Mouse (Mus musculus): ENCODE measurements around the gene St6galnac3. TPM values are rescaled to one million over a fixed set of nuclear protein-coding genes. Genes with fewer than 3 reads are reported as not detected.
A peak's percentile ranks its signal among the peaks of the same experiment; 100 is the strongest.

The St6galnac3 gene
- total RNA-seq, 2 experiments from 2014 or later = 25.9 to 27.4 TPM

DNA sequence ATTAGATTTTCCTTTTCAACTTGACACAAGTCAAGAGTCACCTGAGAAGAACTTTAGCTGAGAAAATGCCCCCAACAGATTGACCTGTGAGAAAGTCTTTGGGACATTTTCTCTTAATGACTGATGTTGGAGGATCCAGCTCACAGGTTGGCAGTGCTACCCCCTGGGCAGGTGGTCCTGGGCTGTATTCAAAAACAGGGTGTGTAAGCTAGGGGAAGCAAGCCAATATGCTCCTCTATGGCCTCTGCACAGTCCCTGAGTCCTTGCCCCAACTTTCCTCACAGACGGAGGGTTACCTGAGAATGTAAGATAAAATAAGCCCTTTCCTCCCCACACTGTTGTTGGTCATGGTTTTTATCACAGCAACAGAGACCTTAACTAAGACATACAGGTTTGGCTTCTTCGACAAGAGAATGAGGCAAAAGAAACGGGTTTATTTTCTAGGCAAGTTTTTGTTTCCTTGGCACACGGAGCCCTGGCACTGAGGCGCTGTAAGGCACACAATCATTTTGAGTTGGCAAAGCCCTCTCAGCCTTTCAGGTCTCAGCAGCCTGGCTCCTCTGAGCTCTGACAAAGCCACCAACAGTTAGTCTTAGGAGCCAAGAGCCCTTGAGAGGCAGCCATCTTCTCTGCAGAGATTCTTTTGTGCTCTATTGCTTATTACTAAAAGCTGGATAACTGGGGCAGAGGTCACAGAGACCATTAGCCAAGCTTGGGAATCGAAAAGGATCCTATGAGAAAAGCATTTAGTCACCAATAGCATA lies 292.7 kb downstream of the St6galnac3 start:
- no peak for DNase-seq (ENCODE audit: low spot score in 2 of 2)
- peak overlapping the region; percentile 33; the same call in 1 of the 2 replicates for H3K27ac ChIP-seq
- TF ChIP-seq CTCF (conservative IDR thresholded peaks at IDR 0.05) = no peak
- H3K4me3 ChIP-seq = no peak overlapping the region

DNA sequence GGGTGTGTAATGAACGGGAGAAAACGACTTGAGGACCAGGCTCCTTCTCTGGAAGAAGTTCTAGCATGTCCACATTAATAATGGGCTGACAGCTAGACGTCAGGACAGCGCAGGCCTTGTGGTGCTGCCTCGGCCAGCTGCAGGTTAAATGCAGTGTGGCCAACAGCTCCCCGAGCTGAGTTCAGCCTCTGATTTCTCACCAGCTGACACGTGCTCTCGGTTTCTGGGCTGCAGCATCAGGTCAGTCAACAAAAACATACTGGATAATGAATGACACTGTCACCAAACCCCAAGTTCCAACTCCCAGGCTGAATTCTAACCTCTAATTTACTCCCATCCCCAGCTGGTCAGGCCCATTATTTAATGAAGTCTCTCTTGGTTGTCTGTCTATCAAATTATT lies 295.1 kb downstream of the St6galnac3 start:
- TF ChIP-seq CTCF (conservative IDR thresholded peaks at IDR 0.05) = no peak
- no peak overlapping the region for H3K4me3 ChIP-seq
- no peak for DNase-seq (ENCODE audit: low spot score in 2 of 2)
- H3K27ac ChIP-seq = no peak overlapping the region

DNA sequence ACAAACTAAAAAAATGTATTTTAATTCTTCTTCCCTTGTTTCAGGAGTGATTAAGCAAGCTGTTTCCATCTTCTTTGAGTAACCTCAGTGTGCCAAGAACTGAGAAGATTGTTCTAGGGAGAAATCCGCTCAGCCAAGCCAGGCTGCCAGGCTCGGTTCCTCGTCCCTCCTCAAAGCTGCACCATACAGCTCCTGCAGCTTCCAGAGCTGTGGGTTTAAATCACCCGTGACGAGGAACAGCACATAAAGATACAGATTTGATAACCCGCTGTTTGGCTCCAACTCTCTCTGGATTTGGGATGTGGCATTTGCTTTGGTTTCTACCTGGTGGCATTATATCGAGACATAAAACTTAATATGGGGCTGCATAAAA lies 303.1 kb downstream of the St6galnac3 start:
- no peak for TF ChIP-seq CTCF (conservative IDR thresholded peaks at IDR 0.05)
- peak overlapping the region; percentile 62 for H3K27ac ChIP-seq
- no peak for DNase-seq (ENCODE audit: low spot score in 2 of 2)
- no peak overlapping the region for H3K4me3 ChIP-seq

DNA sequence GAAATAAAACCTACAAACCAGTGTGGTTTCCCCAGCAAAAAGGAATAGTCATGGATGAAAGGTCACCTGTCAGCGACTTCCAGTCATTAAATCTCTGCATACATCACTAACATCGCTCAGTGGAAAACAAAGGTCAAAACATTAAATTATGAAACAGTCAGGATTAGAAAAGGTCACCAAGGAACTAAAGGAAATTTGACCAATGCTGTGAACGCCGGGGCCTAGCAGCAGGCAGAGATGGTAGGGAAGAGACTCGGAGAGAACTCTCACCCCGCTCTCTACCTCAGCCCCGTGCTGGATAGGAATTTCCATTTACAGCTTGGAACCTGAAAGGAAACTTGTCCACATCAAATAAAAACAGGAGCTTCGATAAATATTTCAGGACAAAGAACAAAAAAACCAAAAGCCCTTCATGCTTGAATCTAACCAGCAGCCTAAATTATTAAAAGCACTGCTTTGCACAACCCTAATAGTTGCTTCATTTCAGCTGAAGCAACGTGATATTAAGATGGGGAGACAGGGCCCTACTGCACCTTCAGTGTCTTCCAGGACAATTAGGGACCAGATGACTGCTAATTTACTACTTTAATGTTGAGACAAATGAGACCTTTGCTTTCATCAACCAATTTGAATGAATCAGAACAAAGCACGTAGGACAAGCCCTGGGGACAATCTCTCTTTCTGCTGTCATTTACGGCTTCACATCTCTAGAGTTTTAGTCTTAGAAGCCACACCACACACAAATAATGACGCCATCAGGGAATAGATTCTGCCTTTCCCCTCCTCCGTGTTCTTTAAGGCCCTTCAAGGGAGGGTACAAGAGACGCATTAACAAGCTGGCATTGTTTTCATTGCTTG lies 303.7 kb downstream of the St6galnac3 start:
- Histone ChIP-seq H3K4me3 (no peak overlapping the region), H3K27ac (peak overlapping the region; percentile 62)
- no peak for TF ChIP-seq CTCF (conservative IDR thresholded peaks at IDR 0.05)
- DNase-seq (ENCODE audit: low spot score in 2 of 2) = no peak

DNA sequence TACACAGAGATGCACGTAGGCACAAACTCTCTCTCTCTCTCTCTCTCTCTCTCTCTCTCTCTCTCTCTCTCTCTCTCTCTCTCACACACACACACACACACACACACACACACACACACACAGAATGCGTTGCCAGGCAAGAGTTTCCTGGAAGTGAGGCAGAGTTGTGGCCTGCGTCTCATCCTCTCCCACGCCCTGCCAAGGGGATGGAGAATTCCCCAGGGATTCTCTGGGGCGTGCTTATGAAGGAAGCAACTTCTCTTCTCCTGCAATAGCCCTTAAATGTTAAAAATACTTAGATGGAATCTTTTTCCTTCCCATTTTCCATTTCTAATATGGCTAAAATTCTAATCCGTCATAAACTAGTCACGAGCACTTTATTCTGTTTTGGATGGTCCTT lies 305.6 kb downstream of the St6galnac3 start:
- TF ChIP-seq CTCF (conservative IDR thresholded peaks at IDR 0.05) = no peak
- no peak for DNase-seq (ENCODE audit: low spot score in 2 of 2)

DNA sequence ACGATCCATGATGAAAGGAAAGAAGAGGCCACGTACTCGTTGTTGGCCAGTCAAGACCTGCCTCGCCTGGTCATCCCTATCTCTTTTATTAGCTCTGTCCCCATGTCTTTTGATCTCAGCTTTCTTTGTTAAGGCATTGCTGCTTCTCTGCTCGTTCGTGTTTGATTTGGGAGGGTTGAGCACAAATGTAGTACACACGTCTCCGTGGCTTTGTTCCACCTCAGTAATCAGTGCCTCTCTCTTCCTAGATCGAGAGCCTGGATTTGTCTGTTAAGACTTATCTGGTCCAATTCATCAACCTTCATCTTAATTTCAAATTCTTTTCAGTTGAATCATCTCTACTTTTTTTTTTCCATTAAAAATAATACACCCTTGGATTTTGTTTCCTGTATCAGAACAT lies 308.0 kb downstream of the St6galnac3 start:
- Histone ChIP-seq H3K4me3 (no peak overlapping the region), H3K27ac (no peak overlapping the region)
- TF ChIP-seq CTCF (conservative IDR thresholded peaks at IDR 0.05) = no peak
- DNase-seq (ENCODE audit: low spot score in 2 of 2) = no peak

More for the DNA sequence above, 305.6 kb downstream of the St6galnac3 start:
- Histone ChIP-seq H3K4me3 (no peak overlapping the region), H3K27ac (no peak overlapping the region)

DNA sequence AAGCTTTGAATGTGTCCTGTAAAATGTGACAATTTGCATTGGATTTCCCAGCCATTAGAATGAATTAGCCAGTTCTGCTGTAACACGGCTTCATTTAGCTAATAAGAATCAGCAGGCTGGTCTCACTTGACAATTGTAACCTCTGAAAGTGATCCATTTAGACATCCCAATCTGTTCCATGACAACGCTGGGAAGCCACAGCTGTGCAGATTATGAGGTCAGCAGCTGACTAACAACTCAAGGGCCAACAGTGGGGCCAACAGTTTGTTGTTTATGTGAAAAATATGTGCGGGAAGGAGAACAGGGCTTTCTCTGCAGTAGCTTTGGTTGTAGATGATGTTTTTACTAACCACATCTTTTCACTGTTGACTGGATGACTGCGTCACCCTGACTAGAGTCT lies 308.6 kb downstream of the St6galnac3 start:
- H3K4me3 ChIP-seq = no peak overlapping the region

GRCm38 (mm10) chr3:153414132-153414531 lies 310.8 kb downstream of the St6galnac3 start:
- TF ChIP-seq CTCF (conservative IDR thresholded peaks at IDR 0.05) = no peak
- Histone ChIP-seq H3K27ac (no peak overlapping the region), H3K4me3 (no peak overlapping the region)
- no peak for DNase-seq (ENCODE audit: low spot score in 2 of 2)

More for the DNA sequence above, 308.6 kb downstream of the St6galnac3 start:
- TF ChIP-seq CTCF (conservative IDR thresholded peaks at IDR 0.05) = no peak
- H3K27ac ChIP-seq = no peak overlapping the region
- DNase-seq (ENCODE audit: low spot score in 2 of 2) = no peak

- H3K27ac ChIP-seq = no peak overlapping the region
- DNase-seq (ENCODE audit: low spot score in 2 of 2) = no peak
- H3K4me3 ChIP-seq = no peak overlapping the region
- TF ChIP-seq CTCF (conservative IDR thresholded peaks at IDR 0.05) = no peak
These were observed 315.7 kb downstream of the St6galnac3 start for GRCm38 (mm10) chr3:153409286-153409685.

GRCm38 (mm10) chr3:153408361-153408760 lies 316.6 kb downstream of the St6galnac3 start:
- no peak overlapping the region for H3K27ac ChIP-seq
- no peak overlapping the region for H3K4me3 ChIP-seq
- no peak for DNase-seq (ENCODE audit: low spot score in 2 of 2)
- no peak for TF ChIP-seq CTCF (conservative IDR thresholded peaks at IDR 0.05)

GRCm38 (mm10) chr3:153407698-153408097 lies 317.3 kb downstream of the St6galnac3 start:
- DNase-seq (ENCODE audit: low spot score in 2 of 2) = no peak
- TF ChIP-seq CTCF (conservative IDR thresholded peaks at IDR 0.05) = no peak
- Histone ChIP-seq H3K4me3 (no peak overlapping the region), H3K27ac (no peak overlapping the region)

- Histone ChIP-seq H3K27ac (no peak overlapping the region), H3K4me3 (no peak overlapping the region)
- TF ChIP-seq CTCF (conservative IDR thresholded peaks at IDR 0.05) = no peak
- DNase-seq (ENCODE audit: low spot score in 2 of 2) = no peak
These were observed 318.1 kb downstream of the St6galnac3 start for GRCm38 (mm10) chr3:153406858-153407257.

DNA sequence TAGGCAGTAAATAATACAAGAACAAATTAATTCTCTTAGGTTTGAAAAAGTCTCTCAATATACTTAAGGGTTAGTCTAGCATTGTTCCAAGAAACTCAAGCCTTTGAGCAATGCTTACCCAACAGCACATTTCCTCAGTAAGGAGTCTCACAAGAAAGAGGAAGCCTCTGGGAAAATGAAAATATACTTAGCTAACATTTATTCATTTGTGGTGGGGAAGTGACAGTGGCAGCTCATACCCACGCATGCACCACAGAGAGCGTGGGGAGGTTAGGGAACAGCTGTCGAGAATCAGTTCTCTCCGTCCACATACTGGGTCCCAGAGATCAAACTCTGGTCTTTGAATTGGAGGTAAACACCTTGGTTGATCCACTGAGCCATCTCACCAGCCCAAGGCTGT lies 318.8 kb downstream of the St6galnac3 start:
- no peak for DNase-seq (ENCODE audit: low spot score in 2 of 2)
- H3K4me3 ChIP-seq = no peak overlapping the region
- no peak for TF ChIP-seq CTCF (conservative IDR thresholded peaks at IDR 0.05)
- H3K27ac ChIP-seq = peak overlapping the region; percentile 61

All from layer of hippocampus, adult 2 months (tissue).